Mouse (Mus musculus): ENCODE measurements around the gene Igfbp7. TPM values are rescaled to one million over a fixed set of nuclear protein-coding genes. Genes with fewer than 3 reads are reported as not detected.

The Igfbp7 gene
- total and polyA plus RNA-seq, 3 experiments, result 0.17 to 0.70 (median 0.35) TPM

DNA sequence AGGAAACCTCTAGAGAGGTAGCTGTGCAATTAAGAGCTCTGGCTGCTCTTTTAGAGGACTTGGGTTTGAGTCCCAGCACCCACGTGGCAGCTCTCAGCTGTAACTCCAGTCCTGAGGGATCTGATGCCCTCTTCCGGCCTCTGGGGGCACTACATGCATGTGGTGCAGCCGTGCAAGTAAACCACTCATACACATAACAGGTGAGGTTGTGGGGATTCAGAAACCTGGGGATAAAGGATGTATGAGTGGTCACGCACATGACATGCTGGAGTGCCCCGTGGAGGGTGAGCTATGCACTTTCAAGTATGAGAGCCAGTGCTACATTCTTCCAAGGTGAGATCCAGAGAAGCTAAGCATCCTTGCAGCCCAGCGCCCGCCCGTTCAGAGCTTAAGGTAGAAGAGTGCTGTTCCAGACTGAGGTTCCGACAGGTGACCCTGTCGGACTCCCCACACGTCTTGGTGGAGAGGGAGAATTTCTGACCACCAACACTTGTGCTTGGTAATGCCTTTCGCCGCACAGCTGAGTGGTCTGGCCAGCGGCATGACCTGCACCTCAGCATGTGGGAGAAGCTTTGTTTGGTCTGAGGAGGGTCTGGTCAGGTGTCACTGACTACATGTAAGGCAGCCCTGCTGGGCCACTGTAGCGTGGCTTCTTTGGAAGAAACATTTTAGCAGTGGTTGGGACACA is 57.7 kb downstream of the Igfbp7 start:
- DNase-seq (ENCODE audit: extremely low read depth), result no peak
- Histone ChIP-seq H3K27ac (ENCODE audit: insufficient read depth, low read depth) (no peak overlapping the region), H3K36me3 (replicated peaks in 1 of 2; ENCODE audit: control insufficient read depth in 1 of 2, insufficient read depth in 1 of 2, low read length in 1 of 2) (peaks cover 42 to 59% of the 10 kb centered on the region in 2 experiments), H3K27me3 (replicated peaks) (no peaks in the 10 kb centered on the region), H3K4me1 (ENCODE audit: control insufficient read depth in 1 of 2, insufficient read depth in 2 of 2) (peaks cover under 1 to 13% of the 10 kb centered on the region in 2 experiments; a peak in 3 of 4 replicates), H3K4me2 (ENCODE audit: insufficient read depth, low read depth, poor library complexity, severe bottlenecking) (no peak overlapping the region), H3K9ac (ENCODE audit: insufficient read depth, low read depth) (no peak overlapping the region), H3K9me3 (replicated peaks; ENCODE audit: low read length) (no peaks in the 10 kb centered on the region), H3K79me2 (replicated peaks; ENCODE audit: control insufficient read depth, extremely low read depth, insufficient read depth, poor library complexity, severe bottlenecking) (no peaks in the 10 kb centered on the region), H3K4me3 (replicated peaks in 1 of 3; ENCODE audit: low read depth in 2 of 3, low read length in 2 of 3, poor library complexity in 1 of 3) (no peak overlapping the region)
- in situ Hi-C loops (cut with MboI; ENCODE audit: low pct_ligation_motif_present, low pct_unique_long_range_greater_than_20kb, low sequenced_read_pairs) (loop anchor here (5.0 to 25.0 kb wide), 2 partner anchors 112 to 437 kb away; no protein-coding TSS in a partner anchor), dilution Hi-C loops (cut with MboI; ENCODE audit: extremely low pct_ligation_motif_present, extremely low pct_unique_long_range_greater_than_20kb, low sequenced_read_pairs) (no loop called here)
- TF ChIP-seq USF2 (conservative IDR thresholded peaks at IDR 0.05; ENCODE audit: low read depth, low read length) (no peak), USF1 (IDR thresholded peaks at IDR 0.05; ENCODE audit: low read depth, low read length) (no peak), MAZ (IDR thresholded peaks at IDR 0.05; ENCODE audit: low read depth, low read length) (no peak), RCOR1 (conservative IDR thresholded peaks at IDR 0.05; ENCODE audit: low read depth, low read length) (no peak), MXI1 (IDR thresholded peaks at IDR 0.05; ENCODE audit: low read depth, low read length) (no peak), MEF2A (IDR thresholded peaks at IDR 0.05; ENCODE audit: borderline replicate concordance, low read depth, low read length) (no peak), ZKSCAN1 (IDR thresholded peaks at IDR 0.05; ENCODE audit: borderline replicate concordance, low read depth, low read length) (no peak), TCF12 (IDR thresholded peaks at IDR 0.05; ENCODE audit: low read depth, low read length) (no peak), RAD21 (IDR thresholded peaks at IDR 0.05; ENCODE audit: low read depth, low read length) (no peak; the same call in 1 of the 2 replicates), PAX5 (IDR thresholded peaks at IDR 0.05; ENCODE audit: low read length) (no peak), CHD2 (IDR thresholded peaks at IDR 0.05; ENCODE audit: low read length) (no peak), SIN3A (IDR thresholded peaks at IDR 0.05; ENCODE audit: low read length) (no peak)

DNA sequence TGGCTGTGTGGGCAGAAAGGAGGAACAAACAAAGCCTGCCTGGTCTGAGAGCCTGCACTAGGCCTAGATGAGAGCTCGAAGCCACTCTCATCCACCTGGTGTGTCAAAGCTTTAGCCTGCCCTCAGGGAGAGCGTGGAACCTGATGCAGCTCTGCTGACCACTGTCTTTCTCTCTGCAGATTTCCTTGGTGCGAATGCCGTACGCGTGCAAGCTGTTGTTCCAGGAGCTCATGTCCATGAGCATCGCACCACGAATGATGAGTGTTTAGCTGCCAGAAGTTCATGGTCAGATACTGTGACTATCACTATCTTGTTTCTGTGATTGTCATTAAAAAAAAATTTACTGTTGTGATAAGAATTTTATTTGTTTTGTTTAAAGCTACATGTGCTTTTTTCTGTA is 58.9 kb downstream of the Igfbp7 start:
- in situ Hi-C loops (cut with MboI; ENCODE audit: low pct_ligation_motif_present, low pct_unique_long_range_greater_than_20kb, low sequenced_read_pairs), result no loop called here
- Histone ChIP-seq H3K27me3 (replicated peaks) (no peaks in the 10 kb centered on the region), H3K9me3 (replicated peaks; ENCODE audit: low read length) (no peaks in the 10 kb centered on the region), H3K36me3 (replicated peaks in 1 of 2; ENCODE audit: control insufficient read depth in 1 of 2, insufficient read depth in 1 of 2, low read length in 1 of 2) (peaks cover 44 to 70% of the 10 kb centered on the region in 2 experiments), H3K4me2 (ENCODE audit: insufficient read depth, low read depth, poor library complexity, severe bottlenecking) (no peak overlapping the region), H3K27ac (ENCODE audit: insufficient read depth, low read depth) (no peak overlapping the region), H3K4me3 (replicated peaks in 1 of 3; ENCODE audit: low read depth in 2 of 3, low read length in 2 of 3, poor library complexity in 1 of 3) (no peak overlapping the region), H3K9ac (ENCODE audit: insufficient read depth, low read depth) (no peak overlapping the region), H3K79me2 (replicated peaks; ENCODE audit: control insufficient read depth, extremely low read depth, insufficient read depth, poor library complexity, severe bottlenecking) (no peaks in the 10 kb centered on the region), H3K4me1 (ENCODE audit: control insufficient read depth in 1 of 2, insufficient read depth in 2 of 2) (peaks cover 0 to 5% of the 10 kb centered on the region in 2 experiments; a peak in 2 of 4 replicates)
- DNase-seq (ENCODE audit: extremely low read depth), result no peak
- dilution Hi-C loops (cut with MboI; ENCODE audit: extremely low pct_ligation_motif_present, extremely low pct_unique_long_range_greater_than_20kb, low sequenced_read_pairs), result no loop called here
- TF ChIP-seq CHD2 (IDR thresholded peaks at IDR 0.05; ENCODE audit: low read length), result no peak
- no peak for TF ChIP-seq MYC (IDR thresholded peaks at IDR 0.05; ENCODE audit: low read depth, low read length)
- TF ChIP-seq ZC3H11A (IDR thresholded peaks at IDR 0.05; ENCODE audit: low read depth, low read length), result no peak
- TF ChIP-seq UBTF (IDR thresholded peaks at IDR 0.05; ENCODE audit: low read depth, low read length), result no peak
- no peak for TF ChIP-seq CHD1 (IDR thresholded peaks at IDR 0.05; ENCODE audit: low read depth, low read length)
- no peak for TF ChIP-seq MAFK (IDR thresholded peaks at IDR 0.05; ENCODE audit: insufficient replicate concordance, low read length)

All from CH12.LX (cell line).